Mouse (Mus musculus) MEL (cell line): ENCODE results near the gene Ccdc40. TPM values are rescaled to one million over a fixed set of nuclear protein-coding genes. Genes with fewer than 3 reads are reported as not detected.
"Not testable (repeated sequence)": the region's sequence is repeated elsewhere in the genome, so short reads cannot be mapped to it uniquely, and the experiment has no call there.

Source experiments
- DNase-seq: peaks from one replicate; pipeline ENCODE4 v3.0.0; 2011; ENCODE audit warnings: low read depth, low spot score
- H3K27ac ChIP-seq: 2 replicates; pipeline ENCODE4 v1.5.1; 2012; ENCODE audit warnings: low read depth, mild to moderate bottlenecking, control low read depth, low read length, moderate library complexity; ENCODE audit not compliant: control insufficient read depth
- H3K27me3 ChIP-seq, 2 experiments: fragments of 150-350 bp in 1 of 2; sonication (generic) in 1 of 2; 2 replicates each; pipeline ENCODE4 v1.6.1; 2012; ENCODE audit warnings: low read length in 2 of 2, mild to moderate bottlenecking in 2 of 2, improper control_type of control experiment in 1 of 2, moderate library complexity in 1 of 2; ENCODE audit not compliant: insufficient read depth in 2 of 2, control insufficient read depth in 1 of 2
- H3K36me3 ChIP-seq, 2 experiments: 2 replicates each; pipeline ENCODE4 v1.6.1; 2012 to 2014; ENCODE audit warnings: low read length in 2 of 2, improper control_type of control experiment in 1 of 2, inconsistent platforms in 1 of 2, mild to moderate bottlenecking in 1 of 2; ENCODE audit not compliant: insufficient read depth in 2 of 2, control insufficient read depth in 1 of 2
- H3K4me1 ChIP-seq, 2 experiments: fragments of 150-350 bp in 1 of 2; sonication (generic) in 1 of 2; 2 replicates each; pipeline ENCODE4 v1.6.1; 2012; ENCODE audit warnings: low read length in 2 of 2, improper control_type of control experiment in 1 of 2, mild to moderate bottlenecking in 1 of 2; ENCODE audit not compliant: insufficient read depth in 2 of 2, control insufficient read depth in 1 of 2
- H3K4me3 ChIP-seq, 2 experiments: fragments of 150-350 bp in 1 of 2; sonication (generic) in 1 of 2; 2 replicates each; pipeline ENCODE4 v1.5.1; 2012; ENCODE audit warnings: low read depth in 2 of 2, low read length in 2 of 2, mild to moderate bottlenecking in 2 of 2, moderate library complexity in 2 of 2, control low read depth in 1 of 2, improper control_type of control experiment in 1 of 2; ENCODE audit not compliant: control insufficient read depth in 1 of 2, insufficient read depth in 1 of 2
- H3K79me2 ChIP-seq: 2 replicates; pipeline ENCODE4 v1.6.1; 2012; ENCODE audit warnings: mild to moderate bottlenecking, low read length, moderate library complexity; ENCODE audit not compliant: control insufficient read depth, poor library complexity, insufficient read depth
- H3K9ac ChIP-seq: 2 replicates; pipeline ENCODE4 v1.6.1; 2012; ENCODE audit warnings: low read depth, mild to moderate bottlenecking, control low read depth, low read length, moderate library complexity; ENCODE audit not compliant: control insufficient read depth, poor library complexity, severe bottlenecking
- H3K9me3 ChIP-seq: fragments of 150-350 bp; sonication (generic); replicated peaks from 2 replicates; pipeline ENCODE4 v1.6.1; 2012; ENCODE audit warnings: mild to moderate bottlenecking, low read length, improper control_type of control experiment, moderate library complexity; ENCODE audit not compliant: insufficient read depth
- E2F4 ChIP-seq: IDR thresholded peaks from 2 replicates; pipeline ENCODE4 v1.6.1; 2011; ENCODE audit warnings: low read depth, low read length, improper control_type of control experiment, borderline replicate concordance
- HCFC1 ChIP-seq: IDR thresholded peaks from 2 replicates; pipeline ENCODE4 v1.6.1; 2012; ENCODE audit warnings: low read depth, mild to moderate bottlenecking, inconsistent platforms, low read length, improper control_type of control experiment, moderate library complexity
- MAFK ChIP-seq: IDR thresholded peaks from 2 replicates; pipeline ENCODE4 v1.6.1; 2011; ENCODE audit warnings: low read depth, mild to moderate bottlenecking, low read length, improper control_type of control experiment, borderline replicate concordance
- MAZ ChIP-seq: IDR thresholded peaks from 2 replicates; pipeline ENCODE4 v1.6.1; 2012; ENCODE audit warnings: low read depth, mild to moderate bottlenecking, inconsistent platforms, low read length, improper control_type of control experiment
- MEF2A ChIP-seq: IDR thresholded peaks from 2 replicates; pipeline ENCODE4 v1.6.1; 2014; ENCODE audit warnings: low read depth, mild to moderate bottlenecking, inconsistent platforms, low read length, improper control_type of control experiment; ENCODE audit not compliant: poor library complexity, insufficient replicate concordance, severe bottlenecking; ENCODE audit errors: extremely low read depth
- MXI1 ChIP-seq: IDR thresholded peaks from 2 replicates; pipeline ENCODE4 v1.6.1; 2011; ENCODE audit warnings: mild to moderate bottlenecking, low read depth, low read length, improper control_type of control experiment
- MYB ChIP-seq: IDR thresholded peaks from 2 replicates; pipeline ENCODE4 v1.6.1; 2011; ENCODE audit warnings: mild to moderate bottlenecking, low read depth, low read length, improper control_type of control experiment
- NELFE ChIP-seq: IDR thresholded peaks from 2 replicates; pipeline ENCODE4 v1.6.1; 2011; ENCODE audit warnings: low read depth, low read length, improper control_type of control experiment
- POLR2A ChIP-seq, 2 experiments: IDR thresholded peaks; 2 replicates each; pipeline ENCODE4 v1.6.1; 2011 to 2012; ENCODE audit warnings: low read length in 2 of 2, mild to moderate bottlenecking in 2 of 2, control low read depth in 1 of 2, improper control_type of control experiment in 1 of 2, low read depth in 1 of 2, moderate library complexity in 1 of 2; ENCODE audit not compliant: control insufficient read depth in 1 of 2, insufficient read depth in 1 of 2, poor library complexity in 1 of 2
- POLR2AphosphoS2 ChIP-seq: IDR thresholded peaks from 2 replicates; pipeline ENCODE4 v1.6.1; 2011; ENCODE audit warnings: low read length, improper control_type of control experiment
- RAD21 ChIP-seq: IDR thresholded peaks from 2 replicates; pipeline ENCODE4 v1.6.1; 2011; ENCODE audit warnings: mild to moderate bottlenecking, low read depth, low read length, improper control_type of control experiment
- RCOR1 ChIP-seq: IDR thresholded peaks from 2 replicates; pipeline ENCODE4 v1.6.1; 2012; ENCODE audit warnings: low read depth, mild to moderate bottlenecking, inconsistent platforms, low read length, improper control_type of control experiment
- SMC3 ChIP-seq: IDR thresholded peaks from 2 replicates; pipeline ENCODE4 v1.6.1; 2011; ENCODE audit warnings: low read depth, low read length, improper control_type of control experiment
- TAL1 ChIP-seq: IDR thresholded peaks from 2 replicates; pipeline ENCODE4 v1.6.1; 2012; ENCODE audit warnings: mild to moderate bottlenecking, inconsistent platforms, low read length, moderate library complexity, mixed read lengths
- TBP ChIP-seq: IDR thresholded peaks from 2 replicates; pipeline ENCODE4 v1.8.0; 2011; ENCODE audit warnings: low read depth, low read length, improper control_type of control experiment
- TCF12 ChIP-seq: IDR thresholded peaks from 2 replicates; pipeline ENCODE4 v1.6.1; 2014; ENCODE audit warnings: low read depth, mild to moderate bottlenecking, inconsistent platforms, low read length, improper control_type of control experiment, moderate library complexity
- USF2 ChIP-seq, 2 experiments: IDR thresholded peaks; 2 replicates each; pipeline ENCODE4 v1.6.1; 2011 to 2012; ENCODE audit warnings: improper control_type of control experiment in 2 of 2, low read length in 2 of 2, borderline replicate concordance in 1 of 2, inconsistent platforms in 1 of 2, low read depth in 1 of 2, mild to moderate bottlenecking in 1 of 2; ENCODE audit not compliant: insufficient read depth in 1 of 2
- ZKSCAN1 ChIP-seq: IDR thresholded peaks from 2 replicates; pipeline ENCODE4 v1.6.1; 2012; ENCODE audit warnings: low read depth, mild to moderate bottlenecking, inconsistent platforms, low read length, improper control_type of control experiment, moderate library complexity
- ZNF384 ChIP-seq: IDR thresholded peaks from 2 replicates; pipeline ENCODE4 v1.6.1; 2012; ENCODE audit warnings: low read depth, mild to moderate bottlenecking, inconsistent platforms, low read length, improper control_type of control experiment
- polyA plus RNA-seq, 2 experiments: library from polyadenylated mRNA; stranded (reverse) in 1 of 2; unstranded in 1 of 2; fragments of >175 nt in 1 of 2; fragments of >200 nt in 1 of 2; gene quantifications; 2 replicates each; pipeline versions ENCODE4 v1.2.1 to v1.2.4; 2012; ENCODE audit warnings: low replicate concordance in 2 of 2, low read depth in 1 of 2; ENCODE audit not compliant: insufficient read length in 2 of 2, insufficient read depth in 1 of 2, missing spikeins in 1 of 2
- total RNA-seq: library from RNA; depleted of rRNA; stranded (reverse); fragments of 300-350 nt; gene quantifications from 2 replicates; pipeline ENCODE4 v1.2.3, GENCODE M21; 2012

Ccdc40 gene
- total and polyA plus RNA-seq, 3 experiments, result 0.46 to 1.9 TPM; not detected in 1

DNA sequence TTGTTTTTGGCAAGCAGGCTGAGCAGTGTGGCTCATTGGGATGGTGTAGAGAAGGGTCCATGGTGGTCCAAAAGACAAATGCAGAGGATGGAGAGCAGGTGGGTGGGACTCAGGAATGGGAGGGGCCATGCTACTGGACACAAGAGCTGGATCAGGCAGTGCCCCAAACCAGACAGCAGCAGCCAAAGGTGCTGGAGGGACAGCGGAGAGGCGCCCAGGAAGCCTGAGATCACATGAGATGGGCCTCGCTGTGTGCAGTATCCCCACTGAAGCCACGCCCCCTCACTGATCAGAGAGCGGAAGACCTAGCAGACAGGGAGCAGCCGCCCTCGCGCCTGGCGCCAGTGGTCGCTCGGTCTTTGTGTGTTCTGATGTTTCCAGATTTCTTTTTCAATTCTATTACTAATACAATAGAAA, 9.9 kb downstream of the Ccdc40 start (continued):
- TF ChIP-seq MEF2A, result no peak
- peak; percentile 63 for TF ChIP-seq MXI1
- no peak for TF ChIP-seq SMC3
- no peak for TF ChIP-seq MYB
- no peak for TF ChIP-seq E2F4
- TF ChIP-seq TCF12, result peak; percentile 60
- TF ChIP-seq RAD21, result no peak

DNA sequence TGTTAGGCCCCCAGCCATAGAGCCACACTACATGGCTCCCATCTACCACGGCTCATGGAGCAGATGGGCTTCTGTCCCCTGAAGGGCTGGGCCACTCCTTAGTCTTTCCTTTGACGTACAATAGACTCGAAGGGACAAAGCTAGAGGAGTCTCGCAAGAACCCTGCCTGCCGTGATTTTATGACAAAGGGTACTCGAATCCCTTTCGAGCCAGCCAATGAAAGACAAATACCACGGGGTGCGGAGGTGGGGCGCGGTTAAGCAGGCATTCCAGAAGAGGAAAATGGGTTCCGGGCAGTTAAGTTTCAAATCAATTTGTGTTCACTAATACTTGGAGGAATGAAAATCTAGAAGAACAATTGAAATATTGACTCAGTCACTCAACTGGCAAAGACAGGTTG, 11.1 kb downstream of the Ccdc40 start:
- Histone ChIP-seq H3K9ac (no peak overlapping the region), H3K27me3 (no peaks in the 10 kb centered on the region), H3K27ac (no peak overlapping the region), H3K36me3 (peaks cover 0 to 8% of the 10 kb centered on the region in 2 experiments; a peak in 2 of 4 replicates), H3K9me3 (no peaks in the 10 kb centered on the region), H3K79me2 (no peaks in the 10 kb centered on the region; the same call in 1 of the 2 replicates), H3K4me1 (peaks cover 3 to 16% of the 10 kb centered on the region in 2 experiments; a peak in 3 of 4 replicates), H3K4me3 (no peak overlapping the region)
- no peak for TF ChIP-seq RCOR1
- no peak for TF ChIP-seq ZNF384
- TF ChIP-seq HCFC1, result no peak
- TF ChIP-seq TBP, result no peak
- TF ChIP-seq MAZ, result no peak
- no peak for TF ChIP-seq POLR2AphosphoS2
- TF ChIP-seq MAFK, result no peak
- TF ChIP-seq USF2 (IDR thresholded peaks at IDR 0.05; ENCODE audit: borderline replicate concordance in 1 of 2, insufficient read depth in 1 of 2, low read depth in 1 of 2, low read length in 2 of 2), result no peak
- no peak for TF ChIP-seq TAL1
- no peak for TF ChIP-seq ZKSCAN1
- TF ChIP-seq POLR2A (IDR thresholded peaks at IDR 0.05; ENCODE audit: control insufficient read depth in 1 of 2, insufficient read depth in 1 of 2, low read depth in 1 of 2, low read length in 2 of 2, poor library complexity in 1 of 2), result no peak
- no peak for TF ChIP-seq NELFE
- TF ChIP-seq SMC3, result no peak
- DNase-seq, result no peak

DNA sequence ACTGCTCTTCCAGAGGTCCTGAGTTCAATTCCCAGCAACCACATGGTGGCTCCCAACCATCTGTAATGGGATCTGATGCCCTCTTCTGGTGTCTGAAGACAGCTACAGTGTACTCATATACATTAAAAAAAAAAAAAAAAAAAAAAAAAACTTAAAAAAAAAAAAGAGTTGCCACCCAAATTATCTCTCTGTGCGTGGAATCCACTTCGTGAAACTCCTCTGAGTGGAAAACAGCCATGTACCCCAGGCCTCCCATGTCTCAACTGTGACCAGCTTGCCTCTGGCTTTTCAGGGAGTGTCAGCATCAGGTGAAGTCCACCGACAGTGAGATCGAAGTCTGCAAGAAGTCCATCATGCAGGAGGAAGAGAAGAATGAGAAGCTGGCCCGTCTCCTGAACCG, 17.2 kb downstream of the Ccdc40 start:
- H3K27ac ChIP-seq, H3K9me3 ChIP-seq, H3K27me3 ChIP-seq, H3K9ac ChIP-seq, H3K36me3 ChIP-seq, H3K79me2 ChIP-seq: not testable (repeated sequence)
- peak; percentile 87 for TF ChIP-seq ZNF384
- TF ChIP-seq, all 39 proteins: peak for 1; not testable (repeated sequence) for 38
- not testable (repeated sequence) for H3K4me3 ChIP-seq, H3K4me1 ChIP-seq, DNase-seq
